Mouse (Mus musculus): ENCODE measurements around the gene Nms. TPM values are rescaled to one million over a fixed set of nuclear protein-coding genes. Genes with fewer than 3 reads are reported as not detected.

Nms gene
- not detected in 2 replicates for polyA plus RNA-seq (2012; rRNA removed)

- H3K4me3 ChIP-seq (ENCODE audit: insufficient read depth, low read depth, low read length): no peak within 1 kb of the TSS
- H3K4me1 ChIP-seq (ENCODE audit: control insufficient read depth, insufficient read depth, low read length): no peaks in the 10 kb centered on the region
- TF ChIP-seq POLR2A (IDR thresholded peaks at IDR 0.05; ENCODE audit: low read depth, low read length) (no peak), CTCF (conservative IDR thresholded peaks at IDR 0.05; ENCODE audit: insufficient read depth, insufficient read length, low read depth, low read length) (no peak)
- H3K27me3 ChIP-seq (replicated peaks; ENCODE audit: control insufficient read depth, insufficient read depth, low read length): no peaks in the 10 kb centered on the region; the same call in 1 of the 2 replicates
- H3K27ac ChIP-seq (ENCODE audit: insufficient read depth, low read depth, low read length): no peak within 1 kb of the TSS
- no peaks in the 10 kb centered on the region for H3K36me3 ChIP-seq (ENCODE audit: control insufficient read depth, insufficient read depth, low read length)
- 70% methylated on average over 6 of the region's 6 CpGs for WGBS
- no peak for DNase-seq
Observed at GRCm38 (mm10) chr1:38938849-38939248, at the start of gene Nms. TSS of gene Nms (plus strand) at chr1:38939149.

DNA sequence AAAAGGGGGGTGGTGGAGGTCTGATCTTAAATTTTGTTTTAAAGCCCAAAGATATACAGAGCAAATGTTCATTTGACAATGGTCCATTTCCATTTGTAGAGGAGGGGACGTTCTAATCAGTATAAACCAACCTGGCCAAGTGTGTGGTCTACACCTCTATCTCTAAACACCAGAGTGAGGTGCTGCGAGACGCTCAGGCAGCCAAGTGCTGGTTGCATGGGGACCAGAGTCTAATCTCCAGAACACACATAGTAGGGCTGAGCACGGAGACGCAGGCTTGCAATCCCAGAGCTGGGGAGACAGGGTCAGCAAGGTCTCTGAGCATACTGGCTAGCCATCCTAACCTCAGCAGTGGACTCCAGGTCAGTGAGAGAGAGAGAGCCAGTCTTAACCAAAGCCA, 47.5 kb upstream of the Nms start:
- WGBS: 94% methylated on average over 5 of the region's 5 CpGs
- Histone ChIP-seq H3K27ac (ENCODE audit: insufficient read depth, low read depth, low read length) (no peak overlapping the region), H3K36me3 (ENCODE audit: control insufficient read depth, insufficient read depth, low read length) (no peaks in the 10 kb centered on the region), H3K27me3 (replicated peaks; ENCODE audit: control insufficient read depth, insufficient read depth, low read length) (no peaks in the 10 kb centered on the region), H3K4me1 (ENCODE audit: control insufficient read depth, insufficient read depth, low read length) (no peaks in the 10 kb centered on the region), H3K4me3 (ENCODE audit: insufficient read depth, low read depth, low read length) (no peak overlapping the region)
- DNase-seq: no peak
- no peak for TF ChIP-seq CTCF (conservative IDR thresholded peaks at IDR 0.05; ENCODE audit: insufficient read depth, insufficient read length, low read depth, low read length)
- TF ChIP-seq POLR2A (IDR thresholded peaks at IDR 0.05; ENCODE audit: low read depth, low read length): no peak

DNA sequence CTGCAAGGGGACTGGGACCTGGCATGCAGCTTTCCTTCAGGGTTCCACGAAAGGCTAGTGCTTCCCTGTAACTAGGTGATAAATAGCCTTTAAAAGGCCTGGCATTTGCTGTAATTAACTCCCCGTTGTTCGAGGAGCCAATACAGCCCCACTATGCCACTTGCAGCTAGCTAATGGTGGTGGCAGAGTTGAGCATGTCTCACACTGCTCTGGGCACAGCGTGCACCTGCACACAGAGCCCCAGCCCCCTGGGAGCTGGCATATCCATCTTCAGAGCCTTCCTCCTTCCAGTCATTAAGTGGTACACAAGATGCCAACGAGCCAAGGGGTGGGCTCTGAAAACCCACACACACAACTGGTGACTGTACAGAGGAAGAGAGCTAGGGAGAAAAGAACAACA, 45.9 kb upstream of the Nms start:
- H3K4me1 ChIP-seq (ENCODE audit: control insufficient read depth, insufficient read depth, low read length): no peaks in the 10 kb centered on the region
- TF ChIP-seq POLR2A (IDR thresholded peaks at IDR 0.05; ENCODE audit: low read depth, low read length): no peak
- TF ChIP-seq CTCF (conservative IDR thresholded peaks at IDR 0.05; ENCODE audit: insufficient read depth, insufficient read length, low read depth, low read length): no peak

DNA sequence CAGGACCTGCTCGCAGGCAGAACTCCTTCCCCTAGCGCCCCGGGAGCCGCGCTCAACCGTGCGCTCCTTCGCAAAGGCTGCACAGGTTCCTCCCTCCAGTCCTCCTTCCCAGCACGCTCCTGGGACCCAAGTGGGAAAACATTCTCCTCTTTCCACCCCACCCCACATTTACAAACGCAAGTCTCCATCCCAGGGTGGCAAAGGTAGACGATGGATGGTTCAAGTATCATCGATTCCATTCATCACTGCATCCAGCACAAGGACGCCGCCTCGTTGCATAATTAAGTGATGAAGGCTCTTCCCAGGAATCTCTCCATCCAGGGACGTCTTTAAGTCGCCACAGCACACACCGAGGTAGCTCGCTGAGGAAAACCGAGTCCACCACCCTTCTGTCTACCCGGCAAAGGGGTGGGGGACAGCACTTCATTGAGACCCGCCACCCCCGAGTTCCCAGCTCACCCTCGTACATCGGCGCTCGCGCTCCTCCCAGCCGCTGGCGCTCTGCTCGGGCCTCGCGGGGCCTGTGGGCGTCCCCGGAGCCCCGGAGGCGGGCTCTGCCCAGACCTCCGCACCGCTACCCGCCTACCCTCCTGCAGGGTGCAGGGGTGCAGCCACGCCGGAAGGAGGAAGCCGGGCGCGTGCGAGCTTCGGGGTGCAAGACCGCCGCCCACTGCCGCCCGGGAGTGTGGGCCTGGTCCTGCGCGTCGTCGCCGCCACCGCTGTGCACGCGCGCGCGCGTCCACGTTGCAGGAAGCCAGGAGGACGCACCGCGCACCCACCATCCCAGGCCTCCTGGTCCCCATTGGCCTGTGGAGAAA, 41.3 kb upstream of the Nms start, which contains the start of gene Chst10:
Gene Chst10 (minus strand): TSS at position 731 of the 818 bp plus-strand sequence.
- TF ChIP-seq CTCF (conservative IDR thresholded peaks at IDR 0.05; ENCODE audit: insufficient read depth, insufficient read length, low read depth, low read length) (no peak), POLR2A (IDR thresholded peaks at IDR 0.05; ENCODE audit: low read depth, low read length) (no peak)
- WGBS: 1% methylated on average over 67 of the region's 67 CpGs
- no peaks in the 10 kb centered on the region for H3K27me3 ChIP-seq (replicated peaks; ENCODE audit: control insufficient read depth, insufficient read depth, low read length)
- H3K36me3 ChIP-seq (ENCODE audit: control insufficient read depth, insufficient read depth, low read length): no peaks in the 10 kb centered on the region
- H3K27ac ChIP-seq (ENCODE audit: insufficient read depth, low read depth, low read length): no peak within 1 kb of the TSS
- DNase-seq: peak; percentile 26
- H3K4me1 ChIP-seq (ENCODE audit: control insufficient read depth, insufficient read depth, low read length): no peaks in the 10 kb centered on the region
- H3K4me3 ChIP-seq (ENCODE audit: insufficient read depth, low read depth, low read length): peak within 1 kb of the TSS; percentile 51

More for the DNA sequence above, 45.9 kb upstream of the Nms start:
- Histone ChIP-seq H3K27me3 (replicated peaks; ENCODE audit: control insufficient read depth, insufficient read depth, low read length) (no peaks in the 10 kb centered on the region), H3K36me3 (ENCODE audit: control insufficient read depth, insufficient read depth, low read length) (no peaks in the 10 kb centered on the region), H3K4me3 (ENCODE audit: insufficient read depth, low read depth, low read length) (no peak overlapping the region), H3K27ac (ENCODE audit: insufficient read depth, low read depth, low read length) (no peak overlapping the region)
- no peak for DNase-seq
- WGBS: 60% methylated on average over 5 of the region's 5 CpGs

GRCm38 (mm10) chr1:38902571-38902970, 36.4 kb upstream of the Nms start:
- Histone ChIP-seq H3K27me3 (replicated peaks; ENCODE audit: control insufficient read depth, insufficient read depth, low read length) (no peaks in the 10 kb centered on the region), H3K27ac (ENCODE audit: insufficient read depth, low read depth, low read length) (no peak overlapping the region), H3K36me3 (ENCODE audit: control insufficient read depth, insufficient read depth, low read length) (no peaks in the 10 kb centered on the region), H3K4me3 (ENCODE audit: insufficient read depth, low read depth, low read length) (no peak overlapping the region), H3K4me1 (ENCODE audit: control insufficient read depth, insufficient read depth, low read length) (no peaks in the 10 kb centered on the region)
- 44% methylated on average over 5 of the region's 5 CpGs for WGBS
- no peak for DNase-seq
- no peak for TF ChIP-seq POLR2A (IDR thresholded peaks at IDR 0.05; ENCODE audit: low read depth, low read length)
- no peak for TF ChIP-seq CTCF (conservative IDR thresholded peaks at IDR 0.05; ENCODE audit: insufficient read depth, insufficient read length, low read depth, low read length)

DNA sequence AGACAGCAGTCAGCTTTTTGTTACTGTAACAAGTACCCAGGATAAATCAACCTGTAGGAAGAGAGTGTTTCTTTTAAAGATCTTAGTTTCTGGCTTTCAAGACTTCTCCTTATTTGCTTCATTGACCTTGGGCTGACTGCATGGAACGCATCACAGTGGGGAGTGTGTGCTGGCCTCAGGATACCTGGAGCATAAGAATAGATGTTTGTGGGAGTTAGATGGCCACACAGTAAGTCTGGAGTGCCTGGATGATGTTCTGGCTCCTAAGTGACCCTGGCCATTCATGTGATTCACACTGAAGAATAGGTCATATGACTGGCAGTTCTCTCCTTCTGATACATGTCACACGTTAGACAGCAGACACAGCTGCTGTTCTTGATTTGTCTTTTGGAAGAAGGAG, 35.0 kb upstream of the Nms start:
- DNase-seq: no peak
- H3K4me1 ChIP-seq (ENCODE audit: control insufficient read depth, insufficient read depth, low read length): no peaks in the 10 kb centered on the region
- TF ChIP-seq CTCF (conservative IDR thresholded peaks at IDR 0.05; ENCODE audit: insufficient read depth, insufficient read length, low read depth, low read length): no peak
- no peak for TF ChIP-seq POLR2A (IDR thresholded peaks at IDR 0.05; ENCODE audit: low read depth, low read length)
- no peaks in the 10 kb centered on the region for H3K36me3 ChIP-seq (ENCODE audit: control insufficient read depth, insufficient read depth, low read length)
- H3K27ac ChIP-seq (ENCODE audit: insufficient read depth, low read depth, low read length): no peak overlapping the region
- H3K27me3 ChIP-seq (replicated peaks; ENCODE audit: control insufficient read depth, insufficient read depth, low read length): no peaks in the 10 kb centered on the region
- H3K4me3 ChIP-seq (ENCODE audit: insufficient read depth, low read depth, low read length): no peak overlapping the region
- 74% methylated on average over 2 of the region's 2 CpGs for WGBS

GRCm38 (mm10) chr1:38928996-38929395, 10.0 kb upstream of the Nms start:
- 86% methylated on average over 4 of the region's 4 CpGs for WGBS
- Histone ChIP-seq H3K36me3 (ENCODE audit: control insufficient read depth, insufficient read depth, low read length) (no peaks in the 10 kb centered on the region), H3K4me3 (ENCODE audit: insufficient read depth, low read depth, low read length) (no peak overlapping the region), H3K4me1 (ENCODE audit: control insufficient read depth, insufficient read depth, low read length) (no peaks in the 10 kb centered on the region), H3K27ac (ENCODE audit: insufficient read depth, low read depth, low read length) (no peak overlapping the region), H3K27me3 (replicated peaks; ENCODE audit: control insufficient read depth, insufficient read depth, low read length) (no peaks in the 10 kb centered on the region)
- TF ChIP-seq POLR2A (IDR thresholded peaks at IDR 0.05; ENCODE audit: low read depth, low read length): no peak
- no peak for DNase-seq

Measured in kidney, adult 2 months (tissue).